Mouse (Mus musculus) gastrocnemius, postnatal 10 days (tissue): Measurements from ENCODE around the gene Spats1. TPM values are rescaled to one million over a fixed set of nuclear protein-coding genes. Genes with fewer than 3 reads are reported as not detected.
A peak's percentile ranks its signal among the peaks of the same experiment; 100 is the strongest.
"Not testable (repeated sequence)": the region's sequence is repeated elsewhere in the genome, so short reads cannot be mapped to it uniquely, and the experiment has no call there.

Source experiments
- DNase-seq: peaks from one replicate; pipeline ENCODE4 v3.0.0; 2021; ENCODE audit warnings: mixed read lengths
- total RNA-seq, 2 experiments: library from RNA; stranded (reverse); gene quantifications; 2 replicates each; pipeline ENCODE4 v1.2.3; 2021

Gene Spats1
- total RNA-seq, 2 experiments from 2014 or later: 0.25 to 0.26 TPM

- no peak for DNase-seq
Measured at GRCm38 (mm10) chr17:45445923-45446322, 29.3 kb downstream of the Spats1 start.

- DNase-seq: no peak
Measured at GRCm38 (mm10) chr17:45434262-45434590, 41.0 kb downstream of the Spats1 start.

- peak; percentile 98 for DNase-seq
Measured at GRCm38 (mm10) chr17:45433419-45434261, 41.6 kb downstream of the Spats1 start, which contains the start of gene Cdc5l. TSS of gene Cdc5l (minus strand) at chr17:45433737.

- DNase-seq: no peak
Measured at GRCm38 (mm10) chr17:45432706-45433398, 42.4 kb downstream of the Spats1 start.

GRCm38 (mm10) chr17:45432007-45432406 lies 43.2 kb downstream of the Spats1 start:
- no peak for DNase-seq

GRCm38 (mm10) chr17:45417387-45417786 lies 57.8 kb downstream of the Spats1 start:
- no peak for DNase-seq

- not testable (repeated sequence) for DNase-seq
Measured at GRCm38 (mm10) chr17:45411617-45412016, 63.6 kb downstream of the Spats1 start.

- DNase-seq: no peak
Measured at GRCm38 (mm10) chr17:45408719-45409118, 66.5 kb downstream of the Spats1 start.

- DNase-seq: no peak
Measured at GRCm38 (mm10) chr17:45406281-45406680, 68.9 kb downstream of the Spats1 start.

- peak; percentile 23 for DNase-seq
Measured at GRCm38 (mm10) chr17:45403207-45403606, 72.0 kb downstream of the Spats1 start.

- no peak for DNase-seq
Measured at GRCm38 (mm10) chr17:45402601-45403000, 72.6 kb downstream of the Spats1 start.

GRCm38 (mm10) chr17:45402126-45402525 lies 73.1 kb downstream of the Spats1 start:
- DNase-seq: no peak

GRCm38 (mm10) chr17:45401126-45401905 lies 73.9 kb downstream of the Spats1 start:
- DNase-seq: no peak

- no peak for DNase-seq
Measured at GRCm38 (mm10) chr17:45398021-45398420, 77.2 kb downstream of the Spats1 start.

- DNase-seq: no peak
Measured at GRCm38 (mm10) chr17:45397541-45397940, 77.7 kb downstream of the Spats1 start.

GRCm38 (mm10) chr17:45394612-45395011 lies 80.6 kb downstream of the Spats1 start:
- DNase-seq: no peak

GRCm38 (mm10) chr17:45393765-45394164 lies 81.5 kb downstream of the Spats1 start:
- DNase-seq: no peak

Other genes with a start within 250 kb of the Spats1 start
- 10 to 100 TPM; 34.8 to 39.4 TPM for gene Cdc5l, start 41.7 kb downstream of the Spats1 start, total RNA-seq
- gene Aars2, start 31.4 kb upstream of the Spats1 start, total RNA-seq: 10 to 100 TPM; 14.3 to 16.4 TPM
- not detected for gene Tcte1, start 48.0 kb upstream of the Spats1 start, total RNA-seq
- under 1 TPM; 0.09 to 0.36 TPM for gene Tmem151b, start 74.3 kb upstream of the Spats1 start, total RNA-seq
- 1 to 10 TPM; 1.3 to 2.3 TPM for gene Nfkbie, start 80.3 kb upstream of the Spats1 start, total RNA-seq
- 10 to 100 TPM; 29.9 to 39.3 TPM for gene Slc35b2, start 88.5 kb upstream of the Spats1 start, total RNA-seq
- gene Hsp90ab1, start 97.9 kb upstream of the Spats1 start, total RNA-seq: 100 to 1,000 TPM; 900 to 909 TPM
- gene Slc29a1, start 124.2 kb upstream of the Spats1 start, total RNA-seq: 100 to 1,000 TPM in 1 of 2 experiments, 10 to 100 TPM in 1; 97.4 to 114 TPM
- 10 to 100 TPM; 16.1 to 18.7 TPM for gene Mymx, start 126.7 kb upstream of the Spats1 start, total RNA-seq
- gene Capn11, start 183.9 kb upstream of the Spats1 start, total RNA-seq: under 1 TPM in 1 of 2 experiments, not detected in 1; 0.16 TPM
- gene Mrpl14, start 210.9 kb upstream of the Spats1 start, total RNA-seq: 10 to 100 TPM; 82.3 to 83.5 TPM
- gene Tmem63b, start 211.5 kb upstream of the Spats1 start, total RNA-seq: 10 to 100 TPM; 55.0 to 58.2 TPM